Mouse (Mus musculus) heart, postnatal 10 days (tissue): ENCODE results near the gene Isg20. TPM values are rescaled to one million over a fixed set of nuclear protein-coding genes. Genes with fewer than 3 reads are reported as not detected.
A peak's percentile ranks its signal among the peaks of the same experiment; 100 is the strongest.

Experiments used
- DNase-seq, 2 experiments: peaks; one replicate each; pipeline ENCODE4 v3.0.0; 2021
- intact Hi-C: fragments of 180-260 bp; cut with DNase I; formaldehyde crosslinking; loops from one replicate; pipeline ENCODE4 v1.15.1; 2025
- total RNA-seq, 2 experiments: library from RNA; stranded (reverse); gene quantifications; 2 replicates each; pipeline ENCODE4 v1.2.3; 2021

Gene Isg20
- total RNA-seq = 1 to 10 TPM; 5.4 to 5.5 TPM

DNA sequence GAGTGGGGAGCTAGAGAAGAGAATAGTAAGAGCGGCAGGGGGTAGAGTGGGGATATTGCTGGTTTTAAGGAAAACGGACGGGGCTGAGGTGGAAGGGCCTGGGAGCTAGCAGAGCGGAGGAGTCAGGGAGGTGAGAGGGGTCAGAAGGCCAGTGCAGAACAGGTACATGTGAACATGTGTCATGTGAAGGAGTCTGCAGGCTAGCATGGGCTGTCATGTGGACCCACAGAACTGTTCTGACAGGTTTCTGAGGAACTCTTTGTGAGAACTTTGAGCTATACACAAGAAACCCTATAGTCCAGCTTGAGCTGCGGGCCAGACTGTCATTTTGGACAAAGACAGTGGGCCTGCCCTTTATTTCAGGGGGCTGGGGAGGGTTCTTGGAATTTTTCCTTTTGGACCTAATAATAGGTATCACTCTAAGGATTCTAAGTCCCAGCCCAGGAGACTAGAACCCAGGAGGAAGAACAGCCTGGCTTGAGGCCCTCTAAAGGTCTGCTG is at the start of gene Isg20:
Gene Isg20 (plus strand): TSS at position 451 of the 501 bp plus-strand sequence.
- no peak for DNase-seq
- intact Hi-C loops = no loop called here

- intact Hi-C loops = no loop called here
- no peak for DNase-seq
These were observed 49.3 kb upstream of the Isg20 start for GRCm38 (mm10) chr7:78863796-78864445.

GRCm38 (mm10) chr7:78864446-78864802 is 48.8 kb upstream of the Isg20 start:
- no peak for DNase-seq
- intact Hi-C loops = no loop called here

DNA sequence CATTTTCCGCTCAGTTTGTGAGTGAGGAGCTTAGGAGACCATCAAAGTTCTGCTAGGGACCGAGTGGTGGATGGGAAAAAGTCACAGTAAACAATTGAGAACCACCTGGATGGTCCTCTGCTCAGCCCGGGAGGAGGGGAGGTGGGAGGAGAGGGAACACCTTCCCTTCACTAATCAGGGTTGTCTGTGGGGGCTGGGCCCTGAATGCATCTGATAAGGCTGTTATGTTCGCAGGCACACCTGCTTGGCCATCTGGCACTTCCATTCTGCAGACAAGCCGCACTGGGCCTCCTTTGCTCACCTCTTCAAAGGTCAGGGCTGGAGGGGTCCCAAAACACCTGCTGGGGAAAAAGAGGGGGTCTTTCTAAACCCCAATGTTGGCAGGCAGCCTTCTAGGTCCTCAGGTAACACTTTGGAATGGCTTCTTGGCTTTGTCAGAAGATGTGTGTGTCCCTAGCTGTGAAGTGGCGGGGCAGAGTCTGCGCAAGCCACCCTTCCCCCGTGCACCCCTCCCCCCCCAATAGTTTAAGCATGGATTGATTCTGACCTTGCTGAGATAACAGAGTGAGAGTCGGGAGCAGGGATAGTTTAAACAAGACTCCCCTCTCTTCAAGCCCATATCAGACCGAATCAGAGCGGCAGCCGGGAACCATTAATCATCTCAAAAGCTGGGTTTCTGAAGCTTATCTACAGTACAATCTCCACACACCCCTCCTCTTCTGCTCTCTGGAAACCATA is 47.8 kb upstream of the Isg20 start:
- DNase-seq = no peak
- intact Hi-C loops = no loop called here

DNA sequence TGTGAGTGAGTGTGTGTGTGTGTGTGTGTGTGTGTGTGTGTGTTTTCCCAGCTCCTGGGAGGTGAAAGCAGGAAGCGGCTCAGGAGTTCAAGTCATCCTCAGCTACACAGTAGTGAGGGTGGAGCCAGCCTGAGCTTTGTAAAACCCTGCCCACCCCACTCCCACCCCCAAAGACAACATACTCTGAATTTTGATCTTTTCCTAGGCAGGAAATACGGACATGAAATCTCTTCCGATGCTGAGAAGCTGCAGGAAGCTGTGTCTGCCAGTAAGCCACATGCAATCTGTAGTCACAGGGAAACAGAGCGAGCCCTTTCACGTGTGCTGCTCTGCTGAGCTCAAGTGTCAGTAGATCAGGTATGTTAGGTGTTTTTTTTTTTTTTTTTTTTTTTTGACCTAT is 44.5 kb upstream of the Isg20 start:
- DNase-seq = no peak

GRCm38 (mm10) chr7:78872366-78872765 is 40.9 kb upstream of the Isg20 start:
- no peak for DNase-seq
- intact Hi-C loops = no loop called here

More for the DNA sequence above, 44.5 kb upstream of the Isg20 start:
- intact Hi-C loops = no loop called here

DNA sequence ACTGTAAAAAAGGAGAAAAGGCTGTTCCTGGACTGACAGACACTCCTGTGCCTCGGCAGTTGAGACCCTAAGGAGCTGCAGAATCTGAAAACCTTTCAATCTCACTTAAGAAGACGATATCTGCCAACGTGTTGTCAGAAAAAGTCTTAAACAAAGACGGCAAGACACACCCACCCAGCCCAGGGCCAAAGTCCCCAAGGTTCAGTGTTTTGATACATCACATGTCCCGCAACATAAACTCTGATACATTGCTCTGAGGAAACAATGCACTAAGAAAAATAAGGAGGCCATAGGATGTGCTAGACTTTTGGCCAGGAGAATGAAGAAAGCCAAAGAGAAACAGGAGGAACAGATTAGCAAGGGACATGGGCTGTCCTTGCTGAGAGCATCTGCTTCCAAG is 40.4 kb upstream of the Isg20 start:
- DNase-seq = no peak
- intact Hi-C loops = no loop called here

- DNase-seq = no peak
- intact Hi-C loops = no loop called here
These were observed 31.4 kb upstream of the Isg20 start for GRCm38 (mm10) chr7:78881607-78882468.

GRCm38 (mm10) chr7:78882469-78882837 is 30.8 kb upstream of the Isg20 start:
- intact Hi-C loops = no loop called here

GRCm38 (mm10) chr7:78883016-78883725 is 30.1 kb upstream of the Isg20 start:
- DNase-seq = no peak
- intact Hi-C loops = no loop called here

More at GRCm38 (mm10) chr7:78882469-78882837, 30.8 kb upstream of the Isg20 start:
- no peak for DNase-seq

- intact Hi-C loops = no loop called here
These were observed 29.5 kb upstream of the Isg20 start for GRCm38 (mm10) chr7:78883726-78884060.

DNA sequence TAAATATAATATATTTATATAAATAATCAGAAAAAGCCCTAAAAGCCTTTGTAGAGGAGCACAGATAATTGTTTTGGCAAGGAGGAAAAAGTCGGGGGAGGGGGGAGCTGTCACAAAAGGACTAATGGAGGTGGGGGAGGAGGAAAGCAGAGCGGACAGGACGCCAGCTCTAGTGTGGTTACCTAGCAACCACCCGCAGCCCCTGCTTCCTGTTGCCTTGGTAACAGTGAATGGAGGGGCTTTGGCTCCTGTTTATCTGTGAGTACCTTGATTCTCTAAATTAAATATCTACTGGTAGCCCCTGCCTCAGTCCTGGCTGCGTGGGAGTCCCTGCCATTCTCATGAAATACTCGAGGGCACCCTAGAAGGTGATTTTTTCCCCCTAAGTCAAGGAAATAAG is 29.1 kb upstream of the Isg20 start:
- intact Hi-C loops = no loop called here
- DNase-seq = no peak

More at GRCm38 (mm10) chr7:78883726-78884060, 29.5 kb upstream of the Isg20 start:
- no peak for DNase-seq

- intact Hi-C loops = no loop called here
- DNase-seq = no peak
These were observed 27.8 kb upstream of the Isg20 start for GRCm38 (mm10) chr7:78885404-78885803.

DNA sequence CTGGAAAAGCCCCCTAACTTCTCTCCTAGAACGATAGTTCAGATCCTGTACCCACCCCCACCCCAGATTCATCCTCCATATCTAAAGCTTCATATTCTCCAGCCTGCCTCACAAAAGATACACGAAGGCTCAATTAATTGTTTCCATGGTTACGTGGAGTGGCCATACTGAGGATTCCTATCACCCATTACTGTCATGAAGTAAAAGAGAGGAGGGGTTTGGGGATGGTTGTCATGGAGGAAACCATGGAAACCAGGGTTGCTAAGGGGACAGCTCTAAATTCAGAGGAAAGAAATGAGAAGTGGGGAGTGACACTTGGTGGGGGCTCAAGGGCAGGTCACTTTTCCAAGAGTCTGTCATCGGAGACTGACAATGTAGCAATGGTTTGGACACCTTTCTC is 26.7 kb upstream of the Isg20 start:
- no peak for DNase-seq
- intact Hi-C loops = no loop called here

- intact Hi-C loops = no loop called here
- DNase-seq = no peak
These were observed 25.8 kb upstream of the Isg20 start for GRCm38 (mm10) chr7:78887431-78887842.

GRCm38 (mm10) chr7:78890641-78891040 is 22.6 kb upstream of the Isg20 start:
- peak; percentile 82 to 93 for DNase-seq
- intact Hi-C loops = loop anchor here (1.0 to 10.0 kb wide), 3 partner anchors 42 to 326 kb away; no protein-coding TSS in a partner anchor

GRCm38 (mm10) chr7:78893917-78894316 is 19.3 kb upstream of the Isg20 start:
- intact Hi-C loops = loop anchor here (10.0 kb wide), 1 partner anchor 329 kb away; no protein-coding TSS in a partner anchor
- peak in 1 of 2 experiments; percentile 0 for DNase-seq

GRCm38 (mm10) chr7:78895021-78895652 is 18.1 kb upstream of the Isg20 start:
- intact Hi-C loops = loop anchor here (10.0 kb wide), 1 partner anchor 330 kb away; no protein-coding TSS in a partner anchor
- DNase-seq = no peak

DNA sequence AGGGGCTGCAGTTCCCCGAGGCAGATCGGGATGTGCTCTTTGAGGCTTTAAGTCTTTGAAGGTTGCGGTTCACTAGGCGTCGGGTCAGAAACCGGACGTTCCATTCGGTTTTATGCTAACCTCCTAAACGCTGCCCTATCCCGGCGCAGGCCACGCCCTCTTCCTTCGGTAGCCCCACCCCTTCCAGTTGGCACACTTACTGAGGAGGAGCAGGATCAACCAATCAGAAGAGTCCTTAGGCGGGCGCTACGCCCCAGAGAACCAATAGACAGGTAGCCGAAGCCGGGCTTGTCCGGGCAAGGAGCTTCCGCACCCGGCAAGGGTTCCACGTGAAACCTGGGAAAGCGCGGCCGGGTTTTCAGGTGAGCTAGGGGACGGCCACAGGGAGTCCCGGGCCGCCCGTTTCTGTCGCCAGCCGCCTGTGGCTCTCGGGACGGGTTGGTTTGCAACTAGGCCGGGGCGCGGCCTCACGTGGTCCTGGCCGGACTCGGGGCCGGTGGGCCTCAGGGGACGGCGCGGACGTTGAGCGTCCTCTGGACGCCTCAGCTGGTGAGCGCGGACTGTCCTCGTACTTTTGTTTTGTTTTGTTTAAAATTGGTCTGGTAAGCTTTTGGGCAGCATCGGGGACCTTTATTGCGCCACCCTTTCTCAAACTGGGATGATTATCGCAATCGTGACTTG is 17.4 kb upstream of the Isg20 start, which contains the start of gene Aen:
Gene Aen (plus strand): TSS at position 202 of the 681 bp plus-strand sequence.
- DNase-seq = peak; percentile 99
- intact Hi-C loops = loop anchor here (10.0 kb wide), 1 partner anchor 331 kb away; no protein-coding TSS in a partner anchor
